Mouse (Mus musculus): ENCODE results near the gene Pctp. TPM values are rescaled to one million over a fixed set of nuclear protein-coding genes. Genes with fewer than 3 reads are reported as not detected.

Gene Pctp
- total and polyA plus RNA-seq, 3 experiments: 24.6 to 31.8 (median 28.0) TPM

DNA sequence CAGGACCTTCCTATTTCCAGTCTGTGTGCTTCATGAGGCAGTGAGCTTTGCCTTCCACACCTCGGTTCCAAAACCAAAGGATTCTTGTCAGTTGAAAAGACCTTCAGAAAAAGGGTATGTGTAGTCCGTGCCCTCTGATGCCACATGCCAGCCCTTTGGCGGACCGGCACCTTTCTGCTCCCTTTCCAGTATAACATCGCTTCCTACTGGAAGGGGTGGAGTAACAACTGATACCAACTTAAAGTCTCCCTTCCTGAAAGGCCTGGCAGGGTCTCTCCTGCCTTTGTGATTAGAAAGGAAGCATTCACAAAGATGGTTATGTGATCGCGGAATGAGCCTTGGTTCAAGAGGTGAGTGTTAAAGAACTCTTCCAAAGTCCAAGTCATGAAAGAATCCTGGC is 47.3 kb upstream of the Pctp start:
- H3K27me3 ChIP-seq (replicated peaks): no peaks in the 10 kb centered on the region
- H3K9ac ChIP-seq (ENCODE audit: insufficient read depth, low read depth): no peak overlapping the region
- no peak overlapping the region for H3K4me3 ChIP-seq (replicated peaks in 1 of 3; ENCODE audit: low read depth in 2 of 3, low read length in 2 of 3, poor library complexity in 1 of 3)
- no peak overlapping the region for H3K27ac ChIP-seq (ENCODE audit: insufficient read depth, low read depth)
- no peak overlapping the region for H3K4me2 ChIP-seq (ENCODE audit: insufficient read depth, low read depth, poor library complexity, severe bottlenecking)
- H3K4me1 ChIP-seq (ENCODE audit: control insufficient read depth in 1 of 2, insufficient read depth in 2 of 2): no peaks in the 10 kb centered on the region
- no peaks in the 10 kb centered on the region for H3K36me3 ChIP-seq (replicated peaks in 1 of 2; ENCODE audit: control insufficient read depth in 1 of 2, insufficient read depth in 1 of 2, low read length in 1 of 2)
- in situ Hi-C loops (cut with MboI; ENCODE audit: low pct_ligation_motif_present, low pct_unique_long_range_greater_than_20kb, low sequenced_read_pairs): no loop called here
- dilution Hi-C loops (cut with MboI; ENCODE audit: extremely low pct_ligation_motif_present, extremely low pct_unique_long_range_greater_than_20kb, low sequenced_read_pairs): no loop called here
- DNase-seq (ENCODE audit: extremely low read depth): no peak
- H3K9me3 ChIP-seq (replicated peaks; ENCODE audit: low read length): no peaks in the 10 kb centered on the region
- H3K79me2 ChIP-seq (replicated peaks; ENCODE audit: control insufficient read depth, extremely low read depth, insufficient read depth, poor library complexity, severe bottlenecking): no peaks in the 10 kb centered on the region
- TF ChIP-seq RCOR1 (conservative IDR thresholded peaks at IDR 0.05; ENCODE audit: low read depth, low read length) (no peak), POLR2AphosphoS2 (IDR thresholded peaks at IDR 0.05; ENCODE audit: low read depth, low read length) (no peak), IRF4 (IDR thresholded peaks at IDR 0.05; ENCODE audit: low read depth, low read length) (no peak), CTCF (conservative IDR thresholded peaks at IDR 0.05 in 1 of 2, IDR thresholded peaks at IDR 0.05 in 1 of 2; ENCODE audit: low read depth in 2 of 2, low read length in 2 of 2) (no peak), POLR2A (IDR thresholded peaks at IDR 0.05; ENCODE audit: low read depth, low read length) (no peak), UBTF (IDR thresholded peaks at IDR 0.05; ENCODE audit: low read depth, low read length) (no peak), NRF1 (IDR thresholded peaks at IDR 0.05; ENCODE audit: low read depth, low read length) (no peak), MAX (IDR thresholded peaks at IDR 0.05; ENCODE audit: low read length) (no peak), PAX5 (IDR thresholded peaks at IDR 0.05; ENCODE audit: low read length) (no peak), JUND (conservative IDR thresholded peaks at IDR 0.05; ENCODE audit: low read depth, low read length) (no peak), E2F4 (IDR thresholded peaks at IDR 0.05; ENCODE audit: insufficient replicate concordance, low read depth, low read length) (no peak), NELFE (IDR thresholded peaks at IDR 0.05; ENCODE audit: low read depth, low read length) (no peak), SIN3A (IDR thresholded peaks at IDR 0.05; ENCODE audit: low read length) (no peak), TCF12 (IDR thresholded peaks at IDR 0.05; ENCODE audit: low read depth, low read length) (no peak), MEF2A (IDR thresholded peaks at IDR 0.05; ENCODE audit: borderline replicate concordance, low read depth, low read length) (no peak), USF1 (IDR thresholded peaks at IDR 0.05; ENCODE audit: low read depth, low read length) (no peak), ELF1 (IDR thresholded peaks at IDR 0.05; ENCODE audit: low read depth, low read length) (no peak)

DNA sequence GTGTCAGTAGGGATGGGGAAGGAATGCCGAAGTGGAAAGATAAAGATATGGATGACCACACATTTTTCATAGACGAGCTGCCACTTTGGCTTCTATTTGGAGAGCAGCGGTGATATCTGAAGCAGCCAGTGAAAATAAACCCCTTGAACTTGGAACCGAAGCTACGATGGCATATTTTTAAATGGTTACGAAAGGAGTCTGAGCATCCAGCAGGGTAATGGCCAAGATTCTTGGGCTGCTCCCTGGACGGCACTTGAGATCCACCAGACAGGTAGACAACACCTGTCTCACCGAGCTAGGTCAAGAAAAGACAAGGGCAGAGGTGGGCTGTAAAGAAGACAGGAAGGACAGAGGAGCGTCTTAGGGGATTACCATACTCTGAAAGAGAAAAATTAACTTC is 44.6 kb upstream of the Pctp start:
- in situ Hi-C loops (cut with MboI; ENCODE audit: low pct_ligation_motif_present, low pct_unique_long_range_greater_than_20kb, low sequenced_read_pairs) (no loop called here), dilution Hi-C loops (cut with MboI; ENCODE audit: extremely low pct_ligation_motif_present, extremely low pct_unique_long_range_greater_than_20kb, low sequenced_read_pairs) (no loop called here)
- TF ChIP-seq BHLHE40 (IDR thresholded peaks at IDR 0.05; ENCODE audit: low read depth, low read length): no peak
- no peak for TF ChIP-seq GABPA (IDR thresholded peaks at IDR 0.05; ENCODE audit: insufficient replicate concordance, low read depth, low read length)
- no peak for TF ChIP-seq NRF1 (IDR thresholded peaks at IDR 0.05; ENCODE audit: low read depth, low read length)
- TF ChIP-seq E2F4 (IDR thresholded peaks at IDR 0.05; ENCODE audit: insufficient replicate concordance, low read depth, low read length): no peak
- no peak for TF ChIP-seq MAX (IDR thresholded peaks at IDR 0.05; ENCODE audit: low read length)
- no peak for TF ChIP-seq EP300 (IDR thresholded peaks at IDR 0.05; ENCODE audit: low read length)
- TF ChIP-seq USF2 (conservative IDR thresholded peaks at IDR 0.05; ENCODE audit: low read depth, low read length): no peak

More for the DNA sequence above, 44.6 kb upstream of the Pctp start:
- H3K9me3 ChIP-seq (replicated peaks; ENCODE audit: low read length): no peaks in the 10 kb centered on the region
- no peaks in the 10 kb centered on the region for H3K36me3 ChIP-seq (replicated peaks in 1 of 2; ENCODE audit: control insufficient read depth in 1 of 2, insufficient read depth in 1 of 2, low read length in 1 of 2)
- no peak overlapping the region for H3K9ac ChIP-seq (ENCODE audit: insufficient read depth, low read depth)
- no peak overlapping the region for H3K4me3 ChIP-seq (replicated peaks in 1 of 3; ENCODE audit: low read depth in 2 of 3, low read length in 2 of 3, poor library complexity in 1 of 3)
- no peaks in the 10 kb centered on the region for H3K79me2 ChIP-seq (replicated peaks; ENCODE audit: control insufficient read depth, extremely low read depth, insufficient read depth, poor library complexity, severe bottlenecking)
- H3K4me2 ChIP-seq (ENCODE audit: insufficient read depth, low read depth, poor library complexity, severe bottlenecking): no peak overlapping the region
- no peaks in the 10 kb centered on the region for H3K4me1 ChIP-seq (ENCODE audit: control insufficient read depth in 1 of 2, insufficient read depth in 2 of 2)
- no peaks in the 10 kb centered on the region for H3K27me3 ChIP-seq (replicated peaks)
- DNase-seq (ENCODE audit: extremely low read depth): no peak
- no peak overlapping the region for H3K27ac ChIP-seq (ENCODE audit: insufficient read depth, low read depth)

Measured in CH12.LX (cell line).